Mouse (Mus musculus): ENCODE measurements around the gene Cd151.
"Not testable (repeated sequence)": the region's sequence is repeated elsewhere in the genome, so short reads cannot be mapped to it uniquely, and the experiment has no call there.

Gene Cd151

DNA sequence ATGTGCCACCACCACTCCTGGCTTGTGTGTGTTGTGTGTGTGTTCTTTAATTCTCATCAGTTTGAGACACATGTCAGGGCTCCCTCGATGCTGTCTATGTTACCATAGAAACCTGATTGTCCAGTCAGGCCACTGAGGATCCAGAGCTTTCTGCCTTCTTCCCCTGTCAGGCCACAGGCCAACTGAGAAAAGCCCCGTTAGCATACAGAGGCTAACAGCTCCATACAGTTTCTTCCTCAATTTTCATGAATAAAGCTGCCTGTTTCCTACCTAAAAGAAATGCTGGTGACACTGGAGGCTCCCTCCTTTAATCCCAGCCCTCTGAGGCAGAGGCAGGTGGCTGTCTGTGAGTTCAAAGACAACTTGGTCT is 30.7 kb upstream of the Cd151 start:
- no peak for DNase-seq

DNA sequence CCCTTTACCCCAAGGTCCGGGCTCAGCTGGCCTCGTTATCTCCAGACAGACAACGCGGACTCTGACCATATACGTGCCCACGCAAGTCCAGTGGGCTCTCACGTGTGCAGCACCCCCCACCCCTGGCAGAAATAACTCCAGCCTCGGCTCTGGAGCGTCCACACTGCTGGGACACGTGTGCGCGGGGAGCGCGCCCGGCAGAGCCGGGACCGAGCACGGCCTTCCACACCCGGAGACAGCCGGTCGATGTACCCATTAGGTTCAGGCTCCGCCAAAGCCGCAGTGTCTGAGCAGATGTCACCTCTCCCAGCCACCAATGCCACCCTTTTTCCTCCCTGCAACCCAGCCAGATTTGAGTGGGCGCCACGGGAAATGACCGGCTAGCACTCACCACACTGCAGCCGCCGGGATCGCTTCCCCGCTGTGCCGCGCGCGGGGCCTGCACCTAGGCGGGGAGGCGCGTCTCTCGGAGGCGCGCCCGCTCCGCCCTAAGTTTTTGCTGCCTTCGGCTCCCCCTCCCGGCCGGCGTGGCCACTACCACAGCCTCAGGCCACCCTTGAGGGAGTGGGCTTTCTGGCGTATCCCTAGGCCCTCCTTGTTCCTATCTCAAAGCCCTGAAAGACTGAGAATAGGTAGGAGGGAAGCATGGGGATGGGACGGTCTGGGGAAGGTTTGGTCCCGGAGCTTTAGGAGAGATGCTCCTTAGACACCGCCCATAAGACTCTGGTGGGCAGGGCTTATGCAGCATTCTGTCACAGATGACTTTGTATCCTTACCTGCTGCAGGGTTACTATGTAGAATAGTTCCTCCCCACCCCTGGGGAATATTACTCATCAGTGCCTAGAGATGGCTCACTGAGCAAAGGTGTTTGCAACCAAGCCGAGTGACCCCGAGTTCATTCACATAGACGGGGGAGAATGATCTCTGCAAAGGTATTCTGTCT is 29.7 kb upstream of the Cd151 start, which contains the start of gene Slc25a22:
TSS of gene Slc25a22 (minus strand) at position 715 of the 943 bp plus-strand sequence.
- DNase-seq, result peak; percentile 68

GRCm38 (mm10) chr7:141438201-141438968 is 28.8 kb upstream of the Cd151 start:
- DNase-seq, result no peak

- no peak for DNase-seq
Observed at GRCm38 (mm10) chr7:141439140-141439679, 28.0 kb upstream of the Cd151 start.

DNA sequence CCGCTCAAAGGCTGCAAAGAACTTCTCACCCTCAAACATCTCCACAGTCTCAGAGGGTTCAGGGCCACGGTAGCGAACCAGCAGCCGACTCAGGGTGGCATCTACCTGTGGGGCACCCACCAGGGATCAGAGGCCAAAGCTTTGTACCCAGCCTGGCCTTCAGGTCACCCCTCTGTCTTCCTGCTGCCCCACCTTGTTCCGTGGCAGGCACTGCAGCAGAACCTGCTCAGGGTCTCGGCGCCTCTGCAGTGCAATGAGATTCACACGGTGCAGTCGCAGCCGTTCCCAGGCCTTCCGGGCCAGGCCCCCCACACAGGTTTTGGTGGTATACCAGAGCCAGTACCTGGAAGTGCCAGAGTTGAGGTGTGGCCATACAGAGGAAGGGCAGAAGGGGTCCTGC is 27.4 kb upstream of the Cd151 start:
- DNase-seq, result no peak

GRCm38 (mm10) chr7:141440613-141441012 is 26.6 kb upstream of the Cd151 start:
- DNase-seq, result peak; percentile 54

GRCm38 (mm10) chr7:141441460-141441859 is 25.7 kb upstream of the Cd151 start:
- DNase-seq, result no peak

GRCm38 (mm10) chr7:141442199-141442598 is 25.0 kb upstream of the Cd151 start:
- DNase-seq, result no peak

DNA sequence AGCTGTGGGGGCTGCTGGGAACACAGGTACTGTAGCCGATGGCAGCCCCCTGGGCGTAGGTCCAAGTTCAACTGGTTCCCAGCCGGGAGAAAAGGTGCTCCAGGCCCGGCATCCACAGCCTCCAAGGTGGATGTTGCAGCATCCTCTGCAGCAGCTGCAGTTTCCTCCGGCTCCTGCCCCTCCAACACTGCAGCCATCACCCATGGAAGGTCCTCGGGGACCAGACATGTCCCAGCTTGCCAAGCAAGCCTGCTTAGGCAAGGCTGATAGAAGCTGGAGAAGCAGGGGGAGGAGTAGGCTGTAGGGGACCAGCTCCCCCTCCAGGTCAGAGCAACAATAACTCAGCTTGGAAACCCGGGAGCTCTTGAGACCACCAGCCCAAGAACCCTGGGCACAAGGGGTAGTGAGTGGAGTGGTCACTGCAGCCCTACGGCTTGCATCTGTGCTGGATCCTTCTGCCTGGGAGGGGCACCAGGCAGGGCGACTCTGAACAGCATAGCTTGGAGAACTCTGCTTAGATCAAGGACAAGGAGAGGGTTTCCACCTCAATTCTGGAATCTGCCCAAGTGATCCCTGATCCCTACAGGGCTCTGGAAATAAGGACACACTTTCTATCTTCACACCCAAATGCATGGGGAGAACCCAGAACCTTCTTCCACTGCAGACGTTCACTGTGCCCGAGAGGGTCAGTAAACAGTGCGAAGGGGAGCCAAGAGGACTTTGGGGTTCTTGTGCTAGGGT is 23.9 kb upstream of the Cd151 start:
- peak; percentile 25 for DNase-seq

DNA sequence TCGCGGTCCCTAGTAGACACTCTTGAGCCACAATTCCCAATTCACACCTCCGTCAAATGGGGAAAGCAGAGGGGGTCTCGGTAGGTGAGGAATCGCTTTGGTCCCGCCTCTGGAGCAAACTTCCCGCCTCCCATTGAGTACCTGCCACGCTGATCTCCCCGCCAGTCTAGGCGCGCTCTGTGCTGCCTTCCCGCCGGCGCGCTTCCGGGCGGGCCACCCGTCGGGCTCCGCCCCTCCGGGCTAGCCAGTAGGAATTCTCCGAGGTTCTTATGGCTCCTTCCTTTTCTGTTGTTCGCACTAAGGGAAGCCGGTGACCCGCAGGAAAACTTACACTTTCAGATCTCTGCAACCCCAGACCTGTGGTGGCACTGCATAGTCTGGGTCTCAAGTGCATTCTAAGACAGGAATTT is 23.4 kb upstream of the Cd151 start, which contains the start of gene Pidd1:
TSS of gene Pidd1 (minus strand) at position 198 of the 410 bp plus-strand sequence.
- DNase-seq, result peak; percentile 69

GRCm38 (mm10) chr7:141446374-141446773 is 20.8 kb upstream of the Cd151 start:
- DNase-seq, result not testable (repeated sequence)

DNA sequence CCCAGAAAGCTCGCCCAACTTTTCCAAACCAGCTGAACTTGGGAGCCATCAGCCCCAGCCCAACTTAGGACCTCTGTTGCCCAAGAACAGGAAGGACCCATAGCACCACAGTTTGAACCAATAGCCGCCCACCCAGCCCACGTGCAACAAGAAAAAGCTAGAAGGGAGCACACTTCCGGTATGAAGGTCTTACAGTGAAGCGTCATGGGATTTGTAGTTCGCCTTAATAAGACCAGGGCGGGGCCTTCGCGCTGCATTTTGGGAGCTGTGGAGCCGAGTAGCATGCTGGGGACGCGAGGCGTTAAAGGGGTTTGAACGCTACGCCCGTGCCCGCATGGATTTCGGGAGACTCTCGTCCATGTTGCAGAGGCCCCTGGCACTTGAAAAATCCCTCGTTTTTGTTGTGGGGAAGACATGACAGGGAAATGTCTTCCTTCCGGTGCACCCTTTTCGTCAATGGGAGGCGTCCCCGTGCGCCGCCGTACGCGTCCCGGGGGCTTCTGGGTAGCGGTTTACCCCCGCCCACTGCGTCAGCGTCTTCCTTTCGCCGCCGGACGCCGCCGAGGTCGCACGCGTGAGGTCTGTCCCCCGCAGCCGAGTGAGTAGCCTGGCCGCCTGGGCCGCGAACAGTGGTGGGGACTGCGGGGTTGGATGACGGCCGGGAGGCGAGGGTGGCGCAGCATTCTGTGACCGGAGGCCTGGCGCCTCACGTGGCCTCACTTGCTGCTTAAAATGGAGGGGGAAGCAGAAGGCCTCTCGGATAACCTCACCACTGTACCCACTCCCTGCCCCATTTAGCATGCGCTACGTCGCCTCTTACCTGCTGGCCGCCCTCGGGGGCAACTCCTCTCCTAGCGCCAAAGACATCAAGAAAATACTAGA is 19.8 kb upstream of the Cd151 start, which contains the start of gene Rplp2:
TSS of gene Rplp2 (plus strand) at position 261 of the 882 bp plus-strand sequence.
- DNase-seq, result peak; percentile 94

GRCm38 (mm10) chr7:141451928-141452327 is 15.3 kb upstream of the Cd151 start:
- no peak for DNase-seq

- DNase-seq, result no peak
Observed at GRCm38 (mm10) chr7:141453636-141454035, 13.6 kb upstream of the Cd151 start.

DNA sequence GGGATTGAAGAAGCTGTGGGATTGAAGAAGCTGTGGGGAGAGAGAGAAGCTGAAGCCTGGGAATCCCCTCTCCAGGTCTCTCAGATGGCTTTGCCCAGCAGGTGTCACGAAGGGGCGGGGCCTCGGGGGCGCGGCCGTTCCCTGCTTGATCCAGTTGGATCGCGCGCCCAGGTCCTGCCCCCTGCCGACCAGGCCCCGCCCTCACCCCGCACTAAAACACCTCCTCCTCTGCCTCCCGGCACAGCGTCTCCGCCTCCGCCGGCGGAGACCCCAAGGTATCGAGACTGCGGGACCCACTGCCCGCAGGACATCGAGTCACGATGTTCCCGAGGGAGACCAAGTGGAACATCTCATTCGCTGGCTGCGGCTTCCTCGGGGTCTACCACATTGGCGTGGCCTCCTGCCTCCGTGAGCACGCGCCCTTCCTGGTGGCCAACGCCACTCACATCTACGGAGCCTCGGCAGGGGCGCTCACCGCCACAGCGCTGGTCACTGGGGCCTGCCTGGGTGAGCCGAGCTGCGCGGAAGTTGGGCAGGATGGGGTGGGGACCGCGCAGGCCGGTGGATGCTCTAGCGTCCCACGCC is 12.1 kb upstream of the Cd151 start, which contains the start of gene Pnpla2:
TSS of gene Pnpla2 (plus strand) at position 232 of the 585 bp plus-strand sequence.
- peak; percentile 94 for DNase-seq

GRCm38 (mm10) chr7:141455610-141456314 is 11.4 kb upstream of the Cd151 start:
- peak; percentile 94 for DNase-seq

GRCm38 (mm10) chr7:141456739-141457138 is 10.5 kb upstream of the Cd151 start:
- DNase-seq, result peak; percentile 41

GRCm38 (mm10) chr7:141457236-141457635 is 10.0 kb upstream of the Cd151 start:
- DNase-seq, result peak; percentile 28

GRCm38 (mm10) chr7:141457986-141458660 is 9.1 kb upstream of the Cd151 start:
- peak; percentile 55 for DNase-seq

DNA sequence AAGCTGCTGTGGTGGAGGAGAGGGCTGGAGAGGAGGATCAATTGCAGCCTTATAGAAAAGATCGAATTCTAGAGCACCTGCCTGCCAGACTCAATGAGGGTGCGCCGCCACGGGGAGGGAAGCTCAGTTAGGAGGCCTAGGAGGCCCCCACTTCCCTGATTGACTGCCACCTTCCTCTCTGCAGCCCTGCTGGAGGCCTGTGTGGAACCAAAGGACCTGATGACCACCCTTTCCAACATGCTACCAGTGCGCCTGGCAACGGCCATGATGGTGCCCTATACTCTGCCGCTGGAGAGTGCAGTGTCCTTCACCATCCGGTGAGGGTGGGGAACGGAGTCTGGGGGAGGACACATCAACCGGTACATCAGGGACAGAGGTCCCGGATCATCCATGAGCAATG is 8.5 kb upstream of the Cd151 start:
- no peak for DNase-seq
